Mouse (Mus musculus) cerebellum, adult 2 months (tissue): ENCODE data around the gene Rps3a1. TPM values are rescaled to one million over a fixed set of nuclear protein-coding genes. Genes with fewer than 3 reads are reported as not detected.
"Not testable (repeated sequence)": the region's sequence is repeated elsewhere in the genome, so short reads cannot be mapped to it uniquely, and the experiment has no call there.

Experiments used
- DNase-seq, 2 experiments: peaks; one replicate each; pipeline ENCODE4 v3.0.0; 2021
- H3K27ac ChIP-seq: fragments of 200-500 bp; 2 replicates; pipeline ENCODE4 v1.5.1; 2012; ENCODE audit warnings: low read length, control low read depth, inconsistent platforms; ENCODE audit not compliant: insufficient read depth
- H3K27me3 ChIP-seq: fragments of 200-500 bp; 2 replicates; pipeline ENCODE4 v1.6.1; 2012; ENCODE audit warnings: inconsistent platforms, mild to moderate bottlenecking, low read length, moderate library complexity; ENCODE audit not compliant: control insufficient read depth, insufficient read depth
- H3K4me1 ChIP-seq: fragments of 200-500 bp; 2 replicates; pipeline ENCODE4 v1.6.1; 2011; ENCODE audit warnings: low read length; ENCODE audit not compliant: control insufficient read depth, insufficient read depth
- H3K4me3 ChIP-seq: fragments of 200-500 bp; replicated peaks from 2 replicates; pipeline ENCODE3; 2011; ENCODE audit warnings: mild to moderate bottlenecking, low read depth, low read length, control low read depth; ENCODE audit not compliant: insufficient read depth
- CTCF ChIP-seq: fragments of 200-500 bp; IDR thresholded peaks from 2 replicates; pipeline ENCODE4 v1.5.1; 2011; ENCODE audit warnings: low read depth, mild to moderate bottlenecking, control low read depth, low read length, moderate library complexity, borderline replicate concordance; ENCODE audit not compliant: insufficient read depth
- POLR2A ChIP-seq: fragments of 200-500 bp; IDR thresholded peaks from 2 replicates; pipeline ENCODE4 v1.6.1; 2011; ENCODE audit warnings: low read length, control low read depth, borderline replicate concordance; ENCODE audit not compliant: insufficient read depth
- WGBS: fragments of 180-500 bp; shearing (Covaris S2); methylation state at CpG from one replicate; pipeline ENCODE4 v1.1.7; 2018; 5-methylcytosine and 5-hydroxymethylcytosine counted together
- polyA plus RNA-seq: library from polyadenylated mRNA; depleted of rRNA; stranded (reverse); fragments of >200 nt; gene quantifications from 2 replicates; pipeline ENCODE4 v1.2.3, GENCODE M21; 2012

The Rps3a1 gene
- polyA plus RNA-seq, 1 experiment, result 638 TPM

DNA sequence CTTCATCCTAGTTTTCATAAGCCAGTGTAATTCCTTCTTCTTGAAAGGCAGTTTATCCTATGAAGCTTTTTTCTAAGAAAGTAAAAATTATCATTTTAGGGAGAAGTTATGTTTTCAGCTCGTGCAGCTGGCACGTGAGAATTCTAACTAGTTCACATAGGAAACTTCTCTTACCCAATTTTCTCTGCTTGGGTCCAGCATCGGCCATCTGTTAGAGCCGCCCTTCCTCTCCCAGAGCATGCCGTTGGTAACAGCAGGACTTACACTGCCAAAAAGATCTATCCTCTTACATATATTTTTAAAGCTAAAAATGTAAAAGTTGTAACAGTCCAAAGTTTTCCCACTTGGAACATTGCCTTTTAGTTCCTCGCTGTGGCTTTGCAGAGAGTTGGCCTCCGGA lies 33.4 kb downstream of the Rps3a1 start:
- Histone ChIP-seq H3K27me3 (no peaks in the 10 kb centered on the region), H3K27ac (no peak overlapping the region), H3K4me1 (no peaks in the 10 kb centered on the region), H3K4me3 (no peak overlapping the region)
- DNase-seq, result no peak
- 75% methylated on average over 7 of the region's 7 CpGs for WGBS
- no peak for TF ChIP-seq CTCF
- TF ChIP-seq POLR2A, result no peak

DNA sequence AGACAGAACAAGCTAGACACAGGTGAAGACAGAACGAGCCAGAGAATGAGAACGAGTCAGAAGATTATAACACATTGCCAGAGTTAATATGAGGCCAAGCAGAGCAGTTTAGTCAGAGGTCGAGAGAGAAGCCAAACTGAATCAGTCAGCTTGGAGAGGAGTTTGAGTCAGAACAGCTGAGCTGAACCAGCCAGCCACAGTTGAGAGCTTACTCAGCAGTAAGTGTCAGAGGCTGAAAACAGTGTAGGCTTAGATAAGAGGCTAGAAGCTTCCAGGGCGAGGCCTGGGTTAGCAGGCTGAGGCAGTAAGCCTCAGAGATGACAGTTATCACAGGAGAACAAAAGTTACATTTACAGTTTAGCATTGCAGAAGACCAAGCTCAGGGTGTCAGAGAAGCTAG lies 33.9 kb downstream of the Rps3a1 start:
- no peak for DNase-seq
- no peak overlapping the region for H3K27ac ChIP-seq
- 87% methylated on average over 4 of the region's 4 CpGs for WGBS
- H3K27me3 ChIP-seq, result no peaks in the 10 kb centered on the region
- no peak overlapping the region for H3K4me3 ChIP-seq
- no peaks in the 10 kb centered on the region for H3K4me1 ChIP-seq
- TF ChIP-seq CTCF, result no peak
- no peak for TF ChIP-seq POLR2A

DNA sequence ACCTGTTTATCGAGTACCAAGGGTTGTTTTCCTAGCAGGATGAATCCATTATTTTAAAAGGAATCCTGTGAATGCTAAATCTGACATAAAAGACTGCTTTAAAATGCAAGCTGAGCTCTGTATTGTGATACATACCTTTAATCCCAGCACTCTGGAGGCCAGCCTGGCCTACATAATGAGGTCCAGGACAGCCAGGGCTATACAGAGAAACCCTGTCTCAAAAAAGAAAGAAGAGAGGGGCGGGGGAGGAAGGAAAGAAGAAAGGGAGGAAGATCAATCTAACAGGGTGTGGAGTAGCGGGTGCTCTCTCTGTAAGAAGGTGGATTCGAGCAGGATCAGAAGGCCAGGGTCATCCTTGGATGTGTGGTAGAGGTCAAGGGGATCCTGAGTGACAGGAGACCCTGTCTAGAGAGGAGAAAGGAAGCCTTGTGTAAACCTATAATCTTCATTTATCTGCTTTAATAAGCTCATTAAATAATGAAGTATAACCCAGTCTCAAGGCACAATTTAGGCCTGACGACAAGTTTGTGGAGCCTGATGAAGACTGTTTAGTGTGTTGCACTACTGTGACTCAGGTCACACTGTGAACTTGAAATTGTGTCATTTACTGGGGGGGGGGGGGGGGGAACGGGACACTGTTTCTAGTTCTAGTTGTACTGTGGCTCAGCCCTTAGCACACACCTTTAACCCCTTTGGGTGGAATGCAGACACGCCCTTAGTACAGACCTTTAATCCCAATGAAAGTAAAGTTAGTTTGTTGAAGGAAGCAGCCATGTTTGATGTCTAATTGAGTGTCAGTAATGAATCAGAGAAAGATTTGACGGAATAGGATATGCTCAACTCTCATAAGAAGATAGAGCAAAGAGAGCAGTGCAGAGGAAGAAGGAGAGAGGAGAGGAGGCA lies 34.6 kb downstream of the Rps3a1 start:
- Histone ChIP-seq H3K4me3 (no peak overlapping the region), H3K27me3 (no peaks in the 10 kb centered on the region), H3K27ac (no peak overlapping the region), H3K4me1 (no peaks in the 10 kb centered on the region)
- TF ChIP-seq CTCF (no peak), POLR2A (no peak)
- WGBS, result 79% methylated on average over 8 of the region's 8 CpGs
- no peak for DNase-seq

DNA sequence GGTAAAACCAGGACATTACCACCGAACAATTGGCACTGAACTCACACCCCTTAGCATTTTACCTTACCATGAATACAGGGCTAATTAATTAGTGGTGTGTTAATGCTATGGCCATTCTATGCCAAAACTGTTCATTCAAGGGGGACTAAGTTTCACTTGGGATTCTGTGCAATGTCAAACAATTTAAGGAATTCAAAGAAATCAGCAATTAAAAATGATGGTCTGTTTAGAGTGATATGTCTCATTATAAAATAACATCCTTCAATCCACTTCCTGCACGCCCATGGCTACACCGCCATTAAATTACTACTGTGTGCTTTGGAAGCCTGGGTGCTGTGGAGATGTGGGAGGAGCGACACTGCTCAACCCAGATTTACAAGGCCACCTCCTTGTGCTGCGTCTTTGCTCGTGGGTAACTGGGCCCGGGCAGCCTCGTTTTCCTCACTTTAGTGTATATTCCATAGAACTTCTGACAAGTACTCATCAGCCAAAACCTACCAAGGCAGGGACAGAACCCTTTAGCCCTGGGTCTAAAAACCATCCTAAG lies 36.3 kb downstream of the Rps3a1 start:
- H3K27ac ChIP-seq, result no peak overlapping the region
- 95% methylated on average over 8 of the region's 8 CpGs for WGBS
- no peak for DNase-seq

DNA sequence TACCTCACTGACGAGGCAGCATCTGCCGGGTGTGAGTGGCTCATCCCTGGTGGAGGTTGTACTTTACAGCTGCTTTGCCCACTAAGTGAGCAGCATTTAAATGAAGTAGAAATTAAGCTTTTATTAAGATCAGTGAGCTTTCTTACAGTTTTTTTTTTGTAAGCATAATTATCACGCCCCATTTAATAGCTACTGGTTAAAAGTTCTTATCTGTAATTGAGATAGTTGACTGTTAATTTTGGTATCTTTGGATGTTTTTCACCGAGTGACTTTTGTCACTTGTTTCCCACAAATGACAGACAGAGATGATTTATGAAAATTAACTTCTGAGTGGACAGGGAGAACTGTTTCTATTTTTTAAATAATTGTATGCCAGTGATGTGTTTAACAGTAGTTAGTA lies 37.6 kb downstream of the Rps3a1 start:
- 88% methylated on average over 4 of the region's 4 CpGs for WGBS
- no peaks in the 10 kb centered on the region for H3K27me3 ChIP-seq

More for the DNA sequence above, 36.3 kb downstream of the Rps3a1 start:
- Histone ChIP-seq H3K4me3 (no peak overlapping the region), H3K27me3 (no peaks in the 10 kb centered on the region), H3K4me1 (no peaks in the 10 kb centered on the region)
- TF ChIP-seq POLR2A, result no peak
- TF ChIP-seq CTCF, result no peak

DNA sequence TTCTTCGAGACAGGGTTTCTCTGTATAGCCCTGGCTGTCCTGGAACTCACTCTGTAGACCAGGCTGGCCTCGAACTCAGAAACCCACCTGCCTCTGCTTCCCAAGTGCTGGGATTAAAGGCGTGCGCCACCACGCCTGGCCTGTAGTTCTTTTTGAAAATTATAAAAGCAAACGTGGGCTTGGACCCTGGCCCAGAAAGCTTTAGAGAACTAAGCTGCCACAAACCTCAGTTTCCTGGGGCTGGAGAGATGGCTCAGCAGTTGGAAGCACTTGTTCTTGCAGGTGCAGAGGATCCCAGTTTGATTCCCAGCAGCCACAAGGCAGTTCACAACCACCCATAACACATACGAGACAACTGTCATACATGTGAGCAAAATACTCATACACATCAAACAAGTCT lies 38.1 kb downstream of the Rps3a1 start:
- H3K27ac ChIP-seq, H3K4me1 ChIP-seq, DNase-seq, H3K4me3 ChIP-seq, H3K27me3 ChIP-seq: not testable (repeated sequence)
- WGBS, result 79% methylated on average over 7 of the region's 7 CpGs

More for the DNA sequence above, 37.6 kb downstream of the Rps3a1 start:
- TF ChIP-seq POLR2A, result no peak
- TF ChIP-seq CTCF, result no peak
- DNase-seq, result no peak
- no peak overlapping the region for H3K4me3 ChIP-seq
- H3K4me1 ChIP-seq, result no peaks in the 10 kb centered on the region
- H3K27ac ChIP-seq, result no peak overlapping the region

DNA sequence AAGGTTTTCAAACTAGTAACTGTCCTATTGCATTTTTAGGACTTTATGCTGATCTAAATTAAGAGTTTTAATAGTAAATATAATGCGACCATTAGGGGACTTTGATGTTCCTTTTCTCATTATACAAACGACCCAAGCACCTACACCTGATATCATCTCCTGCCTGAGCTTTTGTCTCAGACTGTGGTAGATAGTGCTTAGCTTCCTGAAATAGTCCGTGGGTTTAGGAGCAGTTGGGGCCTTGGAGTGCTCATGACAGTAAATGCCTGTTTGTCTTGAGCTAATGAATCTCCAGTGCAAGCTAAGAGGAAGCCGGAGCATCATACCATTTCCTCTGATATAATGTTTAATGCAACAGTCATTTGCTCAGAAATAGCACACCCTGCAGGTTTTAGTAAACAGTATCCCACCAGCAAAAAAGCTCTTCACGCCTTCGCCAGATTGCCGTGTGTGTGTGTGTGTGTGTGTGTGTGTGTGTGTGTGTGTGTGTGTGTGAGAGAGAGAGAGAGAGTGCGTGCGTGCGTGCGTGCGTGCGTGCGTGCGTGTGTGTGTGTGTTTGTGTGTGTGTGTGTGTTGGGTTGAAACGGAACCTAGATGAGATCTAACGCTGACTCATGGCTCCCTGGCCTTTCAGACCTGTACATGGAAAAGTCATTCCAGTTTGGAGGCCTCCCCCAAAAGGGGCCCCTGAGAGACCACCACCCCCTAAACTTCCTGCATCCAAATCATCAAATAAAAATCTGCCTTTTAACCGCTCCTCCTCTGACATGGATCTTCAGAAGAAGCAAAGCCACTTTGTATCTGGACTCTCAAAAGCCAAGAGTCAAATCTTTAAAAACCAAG lies 38.8 kb downstream of the Rps3a1 start:
- TF ChIP-seq CTCF, result no peak
- no peak for TF ChIP-seq POLR2A
- H3K4me1 ChIP-seq, result no peaks in the 10 kb centered on the region
- no peak overlapping the region for H3K4me3 ChIP-seq
- no peaks in the 10 kb centered on the region for H3K27me3 ChIP-seq
- WGBS, result 83% methylated on average over 18 of the region's 18 CpGs
- no peak overlapping the region for H3K27ac ChIP-seq
- no peak for DNase-seq
